Comparison of ENCODE assay signal across 22 mouse cellular contexts in genomic region chr2:84066151-84066693, GRCm38 (mm10).
DNase-seq lines count a peak whose midpoint lies in the region; ATAC-seq and TF ChIP-seq lines count a peak whose summit lies in the region.
"Had no signal": no experiment of that assay in that cellular context is flagged by ENCODE, and none has a peak within 500 bp of the region (broad histone marks: within the 10 kb centered on the region; RNA-seq: fewer than 3 reads in every experiment).

No protein-coding gene starts in this region.

- H3K4me2 ChIP-seq in heart, embryonic 14.5 days (ENCODE audit: low read length) = no peak overlapping the region
- H3K4me2 ChIP-seq in heart, postnatal 0 days (ENCODE audit: low read depth, low read length) = no peak overlapping the region
- H3K4me2 ChIP-seq: embryonic facial prominence, embryonic 12.5 days; embryonic facial prominence, embryonic 15.5 days; hindbrain, embryonic 12.5 days; hindbrain, embryonic 15.5 days had no signal

- no peak overlapping the region for H3K27ac ChIP-seq in heart, embryonic 14.5 days (replicated peaks in 1 of 2; ENCODE audit: control insufficient read depth in 1 of 2, insufficient read depth in 1 of 2, low read depth in 2 of 2, low read length in 2 of 2)
- no peak overlapping the region for H3K27ac ChIP-seq in heart, postnatal 0 days (ENCODE audit: low read depth)
- no peak overlapping the region for H3K27ac ChIP-seq in heart, adult 2 months
- H3K27ac ChIP-seq: embryonic facial prominence, embryonic 12.5 days; embryonic facial prominence, embryonic 15.5 days; gastrocnemius, adult 2 months; heart, embryonic 10.5 days; hindbrain, embryonic 12.5 days; hindbrain, embryonic 15.5 days had no signal

- no peaks in the 10 kb centered on the region for H3K36me3 ChIP-seq in heart, embryonic 14.5 days (ENCODE audit: control insufficient read depth, insufficient read depth, low read length)
- no peaks in the 10 kb centered on the region for H3K36me3 ChIP-seq in heart, postnatal 0 days (replicated peaks; ENCODE audit: control insufficient read depth, insufficient read depth, low read length)
- no peaks in the 10 kb centered on the region for H3K36me3 ChIP-seq in heart, adult 2 months (ENCODE audit: control insufficient read depth, insufficient read depth, low read length)
- H3K36me3 ChIP-seq: embryonic facial prominence, embryonic 12.5 days; embryonic facial prominence, embryonic 15.5 days; heart, embryonic 10.5 days; hindbrain, embryonic 12.5 days; hindbrain, embryonic 15.5 days had no signal

- H3K9ac ChIP-seq in heart, embryonic 14.5 days (ENCODE audit: low read length) = no peak overlapping the region
- H3K9ac ChIP-seq in heart, postnatal 0 days (replicated peaks; ENCODE audit: low read depth, low read length) = no peak overlapping the region
- no peak overlapping the region for H3K9ac ChIP-seq in heart, adult 2 months (ENCODE audit: low read depth, low read length)
- H3K9ac ChIP-seq: embryonic facial prominence, embryonic 12.5 days; embryonic facial prominence, embryonic 15.5 days; forebrain, postnatal 0 days; hindbrain, embryonic 12.5 days; hindbrain, embryonic 15.5 days had no signal

- no peaks in the 10 kb centered on the region for H3K27me3 ChIP-seq in heart, embryonic 14.5 days (ENCODE audit: control insufficient read depth, insufficient read depth, low read length)
- no peaks in the 10 kb centered on the region for H3K27me3 ChIP-seq in heart, postnatal 0 days (ENCODE audit: control insufficient read depth, insufficient read depth, low read length)
- H3K27me3 ChIP-seq in heart, adult 2 months (ENCODE audit: control insufficient read depth, insufficient read depth, low read length) = no peaks in the 10 kb centered on the region
- H3K27me3 ChIP-seq: embryonic facial prominence, embryonic 12.5 days; embryonic facial prominence, embryonic 15.5 days; hindbrain, embryonic 12.5 days; hindbrain, embryonic 15.5 days had no signal

- ATAC-seq in heart, embryonic 14.5 days (ENCODE audit: insufficient number of reproducible peaks, insufficient read depth, low FRiP score, low read depth) = peak; percentile 50; the same call in 1 of the 2 replicates
- ATAC-seq in heart, postnatal 0 days (ENCODE audit: insufficient read depth, low read depth) = peak; percentile 27; the same call in 1 of the 2 replicates
- ATAC-seq: CD4-positive, CD25-positive, alpha-beta regulatory T cell, adult 4 months; forebrain, embryonic 14.5 days; forebrain, postnatal 0 days had no signal

- peaks cover 0 to 2% of the 10 kb centered on the region in 2 experiments; a peak in 1 of 4 replicates for H3K4me1 ChIP-seq in heart, embryonic 14.5 days (ENCODE audit: control insufficient read depth in 2 of 2, insufficient read depth in 2 of 2, low read length in 2 of 2)
- H3K4me1 ChIP-seq in heart, postnatal 0 days (ENCODE audit: control insufficient read depth, insufficient read depth) = no peaks in the 10 kb centered on the region
- peaks cover 2% of the 10 kb centered on the region for H3K4me1 ChIP-seq in heart, adult 2 months (ENCODE audit: control insufficient read depth, insufficient read depth, low read length)
- H3K4me1 ChIP-seq: embryonic facial prominence, embryonic 12.5 days; embryonic facial prominence, embryonic 15.5 days; heart, embryonic 10.5 days; hindbrain, embryonic 12.5 days; hindbrain, embryonic 15.5 days had no signal

- intact Hi-C loops in heart, postnatal 14 days (cut with DNase I) = loop anchor here (5.0 kb wide), 1 partner anchor 116 kb away; no protein-coding TSS in a partner anchor
- intact Hi-C loops in heart, adult 2 months (cut with DNase I) = loop anchor here (10.0 kb wide), 1 partner anchor 189 kb away; no protein-coding TSS in a partner anchor

- TF ChIP-seq CTCF in heart, postnatal 0 days (IDR thresholded peaks at IDR 0.05; ENCODE audit: low read depth) = no peak
- no peak for TF ChIP-seq CTCF in heart, adult 2 months (IDR thresholded peaks at IDR 0.05)

- H3K4me3 ChIP-seq in heart, embryonic 14.5 days (ENCODE audit: control insufficient read depth in 1 of 2, insufficient read depth in 1 of 2, low read depth in 1 of 2, low read length in 2 of 2) = no peak overlapping the region
- H3K4me3 ChIP-seq in heart, postnatal 0 days (ENCODE audit: low read depth, low read length) = no peak overlapping the region
- H3K4me3 ChIP-seq in heart, adult 2 months = no peak overlapping the region
- H3K4me3 ChIP-seq: embryonic facial prominence, embryonic 12.5 days; embryonic facial prominence, embryonic 15.5 days; gastrocnemius, adult 2 months; heart, embryonic 10.5 days; hindbrain, embryonic 12.5 days; hindbrain, embryonic 15.5 days had no signal

- TF ChIP-seq EP300 in heart, postnatal 0 days (IDR thresholded peaks at IDR 0.05; ENCODE audit: low read depth) = no peak
- no peak for TF ChIP-seq EP300 in heart, adult 2 months (IDR thresholded peaks at IDR 0.05; ENCODE audit: insufficient read depth, low read depth, low read length)

- H3K9me3 ChIP-seq in heart, embryonic 14.5 days (ENCODE audit: control insufficient read depth, low read length) = no peaks in the 10 kb centered on the region
- no peaks in the 10 kb centered on the region for H3K9me3 ChIP-seq in heart, postnatal 0 days (replicated peaks; ENCODE audit: control insufficient read depth, low read length)
- H3K9me3 ChIP-seq: embryonic facial prominence, embryonic 12.5 days; embryonic facial prominence, embryonic 15.5 days; heart, embryonic 10.5 days; hindbrain, embryonic 12.5 days; hindbrain, embryonic 15.5 days had no signal

- 64% methylated on average over 3 of the region's 3 CpGs for WGBS in heart, embryonic 14.5 days
- 60% methylated on average over 3 of the region's 3 CpGs for WGBS in heart, postnatal 0 days
- WGBS in heart, adult 2 months = 56% methylated on average over 3 of the region's 3 CpGs

- no peak for DNase-seq in heart, postnatal 14 days
- DNase-seq in heart, postnatal 0 days (ENCODE audit: low spot score) = peak; percentile 42
- no peak for DNase-seq in heart, adult 2 months
- peak; percentile 47 for DNase-seq in lung, postnatal 36 days
- DNase-seq in lung, adult 18-20 months = no peak
- DNase-seq: adrenal gland, adult 2 months; adrenal gland, postnatal 14 days; cerebellum, adult 11 months; cerebellum, adult 2 months; cerebellum, adult 9-11 months; cerebellum, postnatal 25 days; forebrain, postnatal 0 days; gastrocnemius, adult 2 months; gastrocnemius, postnatal 14 days had no signal

- H3K79me2 ChIP-seq in heart, adult 2 months (replicated peaks; ENCODE audit: control insufficient read depth, insufficient read depth, low read length) = no peaks in the 10 kb centered on the region

- no peak for TF ChIP-seq POLR2A in heart, adult 2 months (IDR thresholded peaks at IDR 0.05; ENCODE audit: insufficient read depth, low read depth, low read length)

Comparison
In these comparisons a context has a peak if more than half of its experiments do, and no peak if none do; other contexts are left out.
1. DNase-seq: peak in heart, postnatal 0 days (single experiment) and lung, postnatal 36 days (single experiment); none in heart, postnatal 14 days (0 of 2), heart, adult 2 months (0 of 2) and lung, adult 18-20 months (0 of 2).